Mouse (Mus musculus): ENCODE results near the gene Pidd1. TPM values are rescaled to one million over a fixed set of nuclear protein-coding genes. Genes with fewer than 3 reads are reported as not detected.
A peak's percentile ranks its signal among the peaks of the same experiment; 100 is the strongest.

The Pidd1 gene
- polyA plus RNA-seq, 2 experiments: 6.1 to 15.5 TPM

DNA sequence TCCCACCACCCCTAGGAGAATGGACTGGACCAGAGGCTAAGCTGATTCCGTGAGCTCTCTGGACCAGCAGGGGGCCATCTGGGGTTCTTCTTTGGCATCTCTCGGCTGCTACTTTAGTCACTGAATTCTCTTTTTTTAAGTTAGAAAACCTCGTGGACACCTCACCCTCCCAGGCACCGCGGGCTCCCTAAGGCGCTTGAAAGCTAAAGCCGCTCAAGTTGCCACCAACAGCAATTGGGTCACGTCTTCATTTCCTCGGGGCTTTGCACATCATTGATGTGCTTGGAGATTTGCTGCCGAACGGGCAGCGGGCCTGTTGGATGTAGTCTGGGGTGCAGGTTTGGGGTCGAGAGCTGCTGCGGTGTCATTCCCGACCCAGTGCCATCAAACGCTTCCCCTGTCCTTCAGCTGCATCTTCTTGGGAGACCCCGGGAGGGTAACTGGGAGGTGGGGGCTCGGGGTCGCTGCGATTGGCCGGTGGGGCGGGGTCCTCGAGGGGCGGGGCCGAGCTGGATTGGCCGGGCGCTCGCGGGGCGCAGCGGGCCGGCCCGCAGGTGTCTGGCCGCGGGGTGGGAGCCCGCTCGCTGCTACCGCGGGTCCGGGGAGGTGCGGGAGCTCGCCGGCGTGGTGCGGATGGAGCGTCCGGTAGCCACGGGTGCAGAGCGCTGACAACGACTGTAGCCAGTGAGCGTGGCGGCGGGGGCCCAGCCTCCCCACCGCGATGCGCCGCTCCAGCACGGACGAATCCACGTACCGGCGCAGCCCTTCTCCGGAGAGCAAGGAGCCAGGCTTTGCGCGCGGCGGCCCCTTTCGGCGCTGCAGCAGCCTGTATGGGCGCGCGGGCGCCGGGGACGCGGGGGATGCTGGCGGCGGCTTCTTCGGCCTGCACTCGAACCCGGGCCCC lies 37.9 kb upstream of the Pidd1 start:
- Histone ChIP-seq H3K36me3 (replicated peaks; ENCODE audit: control insufficient read depth, insufficient read depth, low read depth) (no peaks in the 10 kb centered on the region), H3K27ac (no peak overlapping the region), H3K9ac (replicated peaks) (no peak overlapping the region), H3K4me2 (ENCODE audit: low read depth) (peak overlapping the region; percentile 56), H3K4me1 (replicated peaks; ENCODE audit: control insufficient read depth in 2 of 2, insufficient read depth in 2 of 2, low read length in 1 of 2) (peaks cover 19 to 23% of the 10 kb centered on the region in 2 experiments), H3K27me3 (ENCODE audit: control insufficient read depth, insufficient read depth, low read length) (peaks cover 20% of the 10 kb centered on the region), H3K9me3 (ENCODE audit: control insufficient read depth, low read length) (no peaks in the 10 kb centered on the region), H3K4me3 (ENCODE audit: insufficient read depth in 1 of 2, low read depth in 2 of 2, low read length in 2 of 2) (peak overlapping the region; percentile 37 to 48)
- no peak for TF ChIP-seq EP300 (IDR thresholded peaks at IDR 0.05; ENCODE audit: low read depth)
- peak; percentile 65 for TF ChIP-seq CTCF (IDR thresholded peaks at IDR 0.05; ENCODE audit: low read depth)
- 4% methylated on average over 81 of the region's 81 CpGs for WGBS (ENCODE audit: insufficient replicate concordance)
- ATAC-seq (ENCODE audit: insufficient read depth) (no peak), DNase-seq (ENCODE audit: low read depth in 3 of 3, low spot score in 3 of 3) (peak in 1 of 3 experiments; percentile 45)

DNA sequence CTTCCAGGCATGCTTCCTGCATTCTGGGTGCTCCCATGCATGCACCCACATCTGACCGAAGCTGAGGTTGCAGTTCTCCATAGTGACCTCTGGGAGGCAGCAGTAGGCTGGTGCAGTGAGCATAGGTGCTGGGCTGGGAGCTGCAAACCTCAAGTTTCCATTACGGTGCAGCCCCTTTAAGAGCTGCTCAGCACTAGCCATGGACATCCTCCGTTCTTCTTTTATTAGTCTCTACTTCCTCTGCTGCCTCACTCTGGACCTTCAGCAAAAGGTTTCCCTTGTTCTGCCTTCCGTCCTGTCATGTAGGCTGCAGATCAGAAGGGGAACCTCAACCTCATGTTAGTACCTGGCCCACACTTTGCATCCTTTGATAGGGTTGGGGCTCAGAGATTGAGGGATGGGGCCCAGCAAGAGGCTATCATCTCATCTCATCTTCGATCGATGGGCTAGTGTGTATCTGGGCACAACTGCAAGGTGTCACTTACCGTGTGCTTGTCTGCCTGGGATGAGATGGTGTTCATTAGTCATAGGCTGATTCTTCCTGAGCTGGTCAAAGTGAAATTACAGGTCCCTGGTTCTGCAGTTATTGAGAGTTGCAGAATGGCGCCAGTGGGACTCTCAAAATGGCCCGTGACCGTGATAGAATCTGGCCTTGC lies 37.1 kb upstream of the Pidd1 start:
- H3K4me3 ChIP-seq (ENCODE audit: insufficient read depth in 1 of 2, low read depth in 2 of 2, low read length in 2 of 2): peak overlapping the region in 1 of 2 experiments; percentile 48; a peak in 2 of 4 replicates
- DNase-seq (ENCODE audit: low read depth in 3 of 3, low spot score in 3 of 3): peak; percentile 60 to 62 (median 62)

DNA sequence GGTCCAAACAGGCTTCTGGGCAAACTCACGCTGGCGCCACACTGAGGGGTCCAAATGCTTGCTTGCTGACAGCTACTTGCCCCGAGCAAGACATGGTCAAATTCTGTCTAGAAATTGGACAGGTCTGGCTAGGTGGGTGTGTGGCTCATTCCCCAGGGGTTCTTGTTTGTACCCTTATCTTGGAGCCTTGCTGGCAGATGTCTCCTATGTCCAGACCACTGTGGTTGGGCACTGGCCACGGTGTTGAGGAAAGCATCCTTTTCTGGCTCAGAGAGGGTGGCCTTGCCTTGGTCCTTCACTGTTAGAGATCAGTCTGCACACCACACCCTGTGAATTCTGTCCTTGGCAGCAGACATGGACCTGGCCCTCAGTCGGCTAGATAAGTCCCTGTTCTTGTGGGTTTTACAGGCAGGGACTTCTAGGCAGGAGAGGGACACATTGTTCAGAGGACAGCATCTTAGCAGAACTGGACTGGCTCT lies 34.5 kb upstream of the Pidd1 start:
- H3K4me1 ChIP-seq (replicated peaks; ENCODE audit: control insufficient read depth in 2 of 2, insufficient read depth in 2 of 2, low read length in 1 of 2): peaks cover 36 to 43% of the 10 kb centered on the region in 2 experiments
- DNase-seq (ENCODE audit: low read depth in 3 of 3, low spot score in 3 of 3) (no peak), ATAC-seq (ENCODE audit: insufficient read depth) (no peak)
- H3K9me3 ChIP-seq (ENCODE audit: control insufficient read depth, low read length): no peaks in the 10 kb centered on the region
- no peaks in the 10 kb centered on the region for H3K36me3 ChIP-seq (replicated peaks; ENCODE audit: control insufficient read depth, insufficient read depth, low read depth)
- no peak overlapping the region for H3K9ac ChIP-seq (replicated peaks)
- TF ChIP-seq CTCF (IDR thresholded peaks at IDR 0.05; ENCODE audit: low read depth) (no peak), EP300 (IDR thresholded peaks at IDR 0.05; ENCODE audit: low read depth) (no peak)
- H3K27me3 ChIP-seq (ENCODE audit: control insufficient read depth, insufficient read depth, low read length): peaks cover 20% of the 10 kb centered on the region
- no peak overlapping the region for H3K4me3 ChIP-seq (ENCODE audit: insufficient read depth in 1 of 2, low read depth in 2 of 2, low read length in 2 of 2)
- no peak overlapping the region; the same call in 1 of the 2 replicates for H3K27ac ChIP-seq
- H3K4me2 ChIP-seq (ENCODE audit: low read depth): no peak overlapping the region
- WGBS (ENCODE audit: insufficient replicate concordance): 14% methylated on average over 5 of the region's 5 CpGs

More for the DNA sequence above, 37.1 kb upstream of the Pidd1 start:
- Histone ChIP-seq H3K9me3 (ENCODE audit: control insufficient read depth, low read length) (no peaks in the 10 kb centered on the region), H3K36me3 (replicated peaks; ENCODE audit: control insufficient read depth, insufficient read depth, low read depth) (no peaks in the 10 kb centered on the region), H3K9ac (replicated peaks) (no peak overlapping the region), H3K4me2 (ENCODE audit: low read depth) (peak overlapping the region; percentile 56), H3K27me3 (ENCODE audit: control insufficient read depth, insufficient read depth, low read length) (peaks cover 20% of the 10 kb centered on the region), H3K27ac (no peak overlapping the region), H3K4me1 (replicated peaks; ENCODE audit: control insufficient read depth in 2 of 2, insufficient read depth in 2 of 2, low read length in 1 of 2) (peaks cover 23 to 30% of the 10 kb centered on the region in 2 experiments)
- ATAC-seq (ENCODE audit: insufficient read depth): peak; percentile 43
- TF ChIP-seq CTCF (IDR thresholded peaks at IDR 0.05; ENCODE audit: low read depth) (peak; percentile 99), EP300 (IDR thresholded peaks at IDR 0.05; ENCODE audit: low read depth) (no peak)
- 10% methylated on average over 10 of the region's 10 CpGs for WGBS (ENCODE audit: insufficient replicate concordance)

DNA sequence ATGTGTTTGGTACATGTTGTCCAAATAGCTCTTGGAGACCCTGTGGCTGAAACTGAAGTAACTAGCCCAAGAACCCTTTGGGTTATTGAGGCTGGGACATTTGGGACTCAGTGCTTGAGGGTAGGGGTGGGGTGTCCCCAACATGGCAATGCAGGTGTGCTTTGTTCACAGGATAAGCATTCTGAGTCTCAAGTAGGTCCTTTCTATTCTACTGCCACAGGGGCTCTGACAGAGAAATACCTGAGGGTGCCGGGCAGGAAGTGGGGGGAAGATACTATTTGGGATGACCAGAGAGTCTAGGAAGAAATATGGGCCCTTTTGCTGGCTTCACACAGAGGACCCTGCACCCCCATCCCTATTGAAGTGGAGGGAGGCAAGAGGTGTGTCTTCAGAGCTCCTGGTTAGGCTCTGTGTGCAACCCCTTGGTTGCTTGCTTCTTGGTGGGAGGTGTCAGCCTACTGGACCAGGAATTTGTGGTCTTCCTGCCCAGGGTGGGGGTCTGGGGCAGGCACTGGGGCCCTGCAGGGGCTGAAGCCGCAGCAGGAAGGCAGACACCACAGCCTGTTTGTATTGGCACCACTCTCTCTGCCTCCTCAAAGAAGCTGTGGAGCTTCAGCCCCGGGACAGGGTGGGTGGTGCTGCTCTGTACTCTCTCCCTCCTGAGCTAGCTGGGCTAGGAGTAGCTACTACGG lies 33.9 kb upstream of the Pidd1 start:
- 13% methylated on average over 4 of the region's 4 CpGs for WGBS (ENCODE audit: insufficient replicate concordance)
- Histone ChIP-seq H3K4me2 (ENCODE audit: low read depth) (peak overlapping the region; percentile 95), H3K9ac (replicated peaks) (no peak overlapping the region), H3K9me3 (ENCODE audit: control insufficient read depth, low read length) (no peaks in the 10 kb centered on the region), H3K36me3 (replicated peaks; ENCODE audit: control insufficient read depth, insufficient read depth, low read depth) (peaks cover 2% of the 10 kb centered on the region; the same call in 1 of the 2 replicates), H3K4me3 (ENCODE audit: insufficient read depth in 1 of 2, low read depth in 2 of 2, low read length in 2 of 2) (no peak overlapping the region), H3K27ac (peak overlapping the region; percentile 46), H3K4me1 (replicated peaks; ENCODE audit: control insufficient read depth in 2 of 2, insufficient read depth in 2 of 2, low read length in 1 of 2) (peaks cover 36 to 43% of the 10 kb centered on the region in 2 experiments), H3K27me3 (ENCODE audit: control insufficient read depth, insufficient read depth, low read length) (peaks cover 18% of the 10 kb centered on the region)
- TF ChIP-seq EP300 (IDR thresholded peaks at IDR 0.05; ENCODE audit: low read depth) (no peak), CTCF (IDR thresholded peaks at IDR 0.05; ENCODE audit: low read depth) (no peak)
- ATAC-seq (ENCODE audit: insufficient read depth) (no peak), DNase-seq (ENCODE audit: low read depth in 3 of 3, low spot score in 3 of 3) (no peak)
